Mouse (Mus musculus) CH12.LX (cell line): ENCODE data around the gene Tspan10.

Experiments used
- CHD2 ChIP-seq: IDR thresholded peaks from 2 replicates; pipeline ENCODE4 v1.6.1; 2011; ENCODE audit warnings: low read length, improper control_type of control experiment
- CTCF ChIP-seq, 2 experiments: IDR thresholded peaks in 1 of 2; conservative IDR thresholded peaks in 1 of 2; 2 replicates each; pipeline ENCODE4 v1.5.1; 2011 to 2012; ENCODE audit warnings: low read depth in 2 of 2, low read length in 2 of 2, improper control_type of control experiment in 1 of 2, inconsistent platforms in 1 of 2, mild to moderate bottlenecking in 1 of 2, moderate library complexity in 1 of 2
- EP300 ChIP-seq: IDR thresholded peaks from 2 replicates; pipeline ENCODE4 v1.6.1; 2011; ENCODE audit warnings: low read length, improper control_type of control experiment
- HCFC1 ChIP-seq: IDR thresholded peaks from 2 replicates; pipeline ENCODE4 v1.6.1; 2012; ENCODE audit warnings: low read depth, mild to moderate bottlenecking, inconsistent platforms, low read length, improper control_type of control experiment
- JUN ChIP-seq: IDR thresholded peaks from 2 replicates; pipeline ENCODE4 v1.6.1; 2011; ENCODE audit warnings: low read depth, mild to moderate bottlenecking, low read length, improper control_type of control experiment, moderate library complexity; ENCODE audit not compliant: insufficient read depth
- MAZ ChIP-seq: IDR thresholded peaks from 2 replicates; pipeline ENCODE4 v1.6.1; 2012; ENCODE audit warnings: low read depth, mild to moderate bottlenecking, inconsistent platforms, low read length, improper control_type of control experiment, moderate library complexity
- MXI1 ChIP-seq: IDR thresholded peaks from 2 replicates; pipeline ENCODE4 v1.6.1; 2011; ENCODE audit warnings: mild to moderate bottlenecking, low read depth, low read length, improper control_type of control experiment
- POLR2A ChIP-seq: IDR thresholded peaks from 2 replicates; pipeline ENCODE4 v1.6.1; 2011; ENCODE audit warnings: low read depth, mild to moderate bottlenecking, improper control_type of control experiment, low read length
- POLR2AphosphoS2 ChIP-seq: IDR thresholded peaks from 2 replicates; pipeline ENCODE4 v1.6.1; 2011; ENCODE audit warnings: low read depth, low read length, improper control_type of control experiment
- TCF12 ChIP-seq: IDR thresholded peaks from 2 replicates; pipeline ENCODE4 v1.6.1; 2014; ENCODE audit warnings: low read depth, mild to moderate bottlenecking, inconsistent platforms, low read length, improper control_type of control experiment
- USF2 ChIP-seq: conservative IDR thresholded peaks from 2 replicates; pipeline ENCODE4 v1.6.1; 2011; ENCODE audit warnings: low read depth, low read length, improper control_type of control experiment

GRCm38 (mm10) chr11:120399319-120399718, 43.1 kb upstream of the Tspan10 start:
- TF ChIP-seq EP300 (no peak), USF2 (no peak), CTCF (conservative IDR thresholded peaks at IDR 0.05 in 1 of 2, IDR thresholded peaks at IDR 0.05 in 1 of 2; ENCODE audit: low read depth in 2 of 2, low read length in 2 of 2) (no peak), TCF12 (no peak), POLR2A (no peak), HCFC1 (no peak), MXI1 (no peak), POLR2AphosphoS2 (no peak), MAZ (no peak), CHD2 (no peak), JUN (no peak)
